Mouse (Mus musculus) cerebellum, adult 2 months (tissue): ENCODE measurements around the gene Cox4i2.

Experiments
- CTCF ChIP-seq: fragments of 200-500 bp; IDR thresholded peaks from 2 replicates; pipeline ENCODE4 v1.5.1; 2011; ENCODE audit warnings: low read depth, mild to moderate bottlenecking, control low read depth, low read length, moderate library complexity, borderline replicate concordance; ENCODE audit not compliant: insufficient read depth
- POLR2A ChIP-seq: fragments of 200-500 bp; IDR thresholded peaks from 2 replicates; pipeline ENCODE4 v1.6.1; 2011; ENCODE audit warnings: low read length, control low read depth, borderline replicate concordance; ENCODE audit not compliant: insufficient read depth

GRCm38 (mm10) chr2:152736748-152737147, 17.2 kb upstream of the Cox4i2 start:
- no peak for TF ChIP-seq POLR2A
- no peak for TF ChIP-seq CTCF
